Mouse (Mus musculus): ENCODE results near the gene Cyb5r4. TPM values are rescaled to one million over a fixed set of nuclear protein-coding genes. Genes with fewer than 3 reads are reported as not detected.
"Not testable (repeated sequence)": the region's sequence is repeated elsewhere in the genome, so short reads cannot be mapped to it uniquely, and the experiment has no call there.

The Cyb5r4 gene
- polyA plus RNA-seq, 1 experiment: 9.0 TPM

GRCm38 (mm10) chr9:87121956-87122493 lies 100.2 kb downstream of the Cyb5r4 start:
- TF ChIP-seq POLR2A (IDR thresholded peaks at IDR 0.05; ENCODE audit: borderline replicate concordance, extremely low read depth, low read depth, low read length) (no peak), CTCF (IDR thresholded peaks at IDR 0.05; ENCODE audit: insufficient read depth, low read length) (no peak)
- no peak overlapping the region for H3K4me3 ChIP-seq (replicated peaks; ENCODE audit: extremely low read depth, low read depth, low read length)
- no peak for DNase-seq
- H3K4me1 ChIP-seq (ENCODE audit: control insufficient read depth, insufficient read depth, low read length): no peaks in the 10 kb centered on the region
- WGBS: 59% methylated on average over 9 of the region's 9 CpGs

- H3K4me1 ChIP-seq (ENCODE audit: control insufficient read depth, insufficient read depth, low read length); H3K4me3 ChIP-seq (replicated peaks; ENCODE audit: extremely low read depth, low read depth, low read length); DNase-seq: not testable (repeated sequence)
- WGBS: 73% methylated on average over 6 of the region's 6 CpGs
Measured at GRCm38 (mm10) chr9:87127046-87127445, 105.2 kb downstream of the Cyb5r4 start.

Other genes starting within 250 kb of the Cyb5r4 start
- 0.18 and 0.20 TPM in 2 replicates for gene Snap91, start 141.4 kb upstream of the Cyb5r4 start, polyA plus RNA-seq (2012; rRNA removed)
- not detected in 2 replicates for gene Ripply2, start 6.5 kb upstream of the Cyb5r4 start, polyA plus RNA-seq (2012; rRNA removed)
- gene Mrap2, start 122.3 kb downstream of the Cyb5r4 start, polyA plus RNA-seq (2012; rRNA removed): 0.07 TPM in 1 of 2 replicates, not detected in the other
- gene Cep162, start 233.5 kb downstream of the Cyb5r4 start, polyA plus RNA-seq (2012; rRNA removed): 1.1 and 1.7 TPM in 2 replicates